Mouse (Mus musculus) ES-Bruce4 (cell line): Measurements from ENCODE around the gene Hook2.

Source experiments
- CTCF ChIP-seq: IDR thresholded peaks from one replicate; pipeline ENCODE4 v1.8.1; 2011; ENCODE audit warnings: low read depth, low read length
- EP300 ChIP-seq: IDR thresholded peaks from 2 replicates; pipeline ENCODE4 v1.6.1; 2011; ENCODE audit warnings: low read depth, low read length; ENCODE audit not compliant: insufficient read depth
- POLR2A ChIP-seq: IDR thresholded peaks from one replicate; pipeline ENCODE4 v1.8.1; 2011; ENCODE audit warnings: low read length; ENCODE audit not compliant: insufficient read depth

- TF ChIP-seq EP300 (0 out of 2 replicates have a peak, but pooled peaks have one; percentile 32), POLR2A (peak; percentile 87), CTCF (no peak)
These were observed 36.5 kb downstream of the Hook2 start, which contains the start of gene Trir for GRCm38 (mm10) chr8:85026670-85027515.
